Mouse (Mus musculus) E14TG2a.4 (cell line): Measurements from ENCODE around the gene Rala.

ENCODE experiments used
- H3K27me3 ChIP-seq: 2 replicates; pipeline ENCODE4 v1.6.1; 2014; ENCODE audit warnings: low read length, control low read depth; ENCODE audit not compliant: insufficient read depth
- H3K36me3 ChIP-seq: 2 replicates; pipeline ENCODE4 v1.6.1; 2014; ENCODE audit warnings: low read length, control low read depth; ENCODE audit not compliant: insufficient read depth
- H3K4me1 ChIP-seq: replicated peaks from 2 replicates; pipeline ENCODE4 v1.6.1; 2014; ENCODE audit warnings: low read depth, low read length, control low read depth
- H3K4me3 ChIP-seq: replicated peaks from 2 replicates; pipeline ENCODE4 v1.5.1; 2014; ENCODE audit warnings: mild to moderate bottlenecking, low read length
- H3K9me3 ChIP-seq: 2 replicates; pipeline ENCODE4 v1.6.1; 2014; ENCODE audit warnings: low read length, control low read depth
- CTCF ChIP-seq: conservative IDR thresholded peaks from 2 replicates; pipeline ENCODE4 v1.5.1; 2014; ENCODE audit warnings: low read length
- NANOG ChIP-seq: IDR thresholded peaks from 2 replicates; pipeline ENCODE4 v1.6.1; 2014; ENCODE audit warnings: borderline replicate concordance, low read length, mixed read lengths
- POU5F1 ChIP-seq: IDR thresholded peaks from 2 replicates; pipeline ENCODE4 v1.6.1; 2014; ENCODE audit warnings: low read length, borderline replicate concordance

Gene Rala

GRCm38 (mm10) chr13:17857046-17857445, 87.0 kb downstream of the Rala start:
- H3K4me1 ChIP-seq: peaks cover 61% of the 10 kb centered on the region
- no peaks in the 10 kb centered on the region for H3K36me3 ChIP-seq
- H3K27me3 ChIP-seq: 0 out of 2 replicates have a peak, but pooled peaks cover 2% of the 10 kb centered on the region
- no peak overlapping the region for H3K4me3 ChIP-seq
- no peaks in the 10 kb centered on the region for H3K9me3 ChIP-seq
- TF ChIP-seq POU5F1: no peak
- no peak for TF ChIP-seq CTCF
- TF ChIP-seq NANOG: no peak

- H3K4me3 ChIP-seq: peak overlapping the region; percentile 52
- no peaks in the 10 kb centered on the region for H3K9me3 ChIP-seq
- H3K4me1 ChIP-seq: peaks cover 60% of the 10 kb centered on the region
- 0 out of 2 replicates have a peak, but pooled peaks cover 2% of the 10 kb centered on the region for H3K27me3 ChIP-seq
- no peak for TF ChIP-seq POU5F1
- TF ChIP-seq CTCF: no peak
- peak; percentile 14; the same call in 1 of the 2 replicates for TF ChIP-seq NANOG
- no peaks in the 10 kb centered on the region for H3K36me3 ChIP-seq
Measured at GRCm38 (mm10) chr13:17855492-17856138, 88.4 kb downstream of the Rala start.

GRCm38 (mm10) chr13:17854755-17855154, 89.3 kb downstream of the Rala start:
- 0 out of 2 replicates have a peak, but pooled peaks cover 2% of the 10 kb centered on the region for H3K27me3 ChIP-seq
- no peak for TF ChIP-seq NANOG
- TF ChIP-seq POU5F1: no peak
- TF ChIP-seq CTCF: no peak
- no peaks in the 10 kb centered on the region for H3K9me3 ChIP-seq
- H3K4me3 ChIP-seq: no peak overlapping the region
- no peaks in the 10 kb centered on the region for H3K36me3 ChIP-seq
- H3K4me1 ChIP-seq: peaks cover 54% of the 10 kb centered on the region

- no peaks in the 10 kb centered on the region for H3K27me3 ChIP-seq
- peaks cover 41% of the 10 kb centered on the region for H3K4me1 ChIP-seq
- H3K36me3 ChIP-seq: no peaks in the 10 kb centered on the region
- H3K4me3 ChIP-seq: no peak overlapping the region
- TF ChIP-seq CTCF (no peak), NANOG (no peak), POU5F1 (no peak)
- H3K9me3 ChIP-seq: no peaks in the 10 kb centered on the region
Measured at GRCm38 (mm10) chr13:17843336-17843735, 100.7 kb downstream of the Rala start.

GRCm38 (mm10) chr13:17842756-17843155, 101.3 kb downstream of the Rala start:
- H3K9me3 ChIP-seq: no peaks in the 10 kb centered on the region
- no peaks in the 10 kb centered on the region for H3K27me3 ChIP-seq
- no peak overlapping the region for H3K4me3 ChIP-seq
- H3K36me3 ChIP-seq: no peaks in the 10 kb centered on the region
- H3K4me1 ChIP-seq: peaks cover 47% of the 10 kb centered on the region
- TF ChIP-seq NANOG: no peak
- no peak for TF ChIP-seq POU5F1
- no peak for TF ChIP-seq CTCF

- H3K4me3 ChIP-seq: no peak overlapping the region
- peaks cover 51% of the 10 kb centered on the region for H3K4me1 ChIP-seq
- H3K27me3 ChIP-seq: no peaks in the 10 kb centered on the region
- no peaks in the 10 kb centered on the region for H3K36me3 ChIP-seq
- no peaks in the 10 kb centered on the region for H3K9me3 ChIP-seq
- TF ChIP-seq CTCF (no peak), POU5F1 (no peak), NANOG (no peak)
Measured at GRCm38 (mm10) chr13:17839137-17839536, 104.9 kb downstream of the Rala start.

GRCm38 (mm10) chr13:17838484-17838851, 105.6 kb downstream of the Rala start:
- Histone ChIP-seq H3K4me3 (no peak overlapping the region), H3K9me3 (no peaks in the 10 kb centered on the region), H3K4me1 (peaks cover 45% of the 10 kb centered on the region), H3K36me3 (no peaks in the 10 kb centered on the region), H3K27me3 (no peaks in the 10 kb centered on the region)
- TF ChIP-seq NANOG (no peak), CTCF (peak; percentile 45)

- Histone ChIP-seq H3K4me1 (peaks cover 38% of the 10 kb centered on the region), H3K36me3 (no peaks in the 10 kb centered on the region), H3K4me3 (no peak overlapping the region), H3K27me3 (0 out of 2 replicates have a peak, but pooled peaks cover 2% of the 10 kb centered on the region), H3K9me3 (no peaks in the 10 kb centered on the region)
- TF ChIP-seq POU5F1: no peak
- no peak for TF ChIP-seq NANOG
- TF ChIP-seq CTCF: peak; percentile 87
Measured at GRCm38 (mm10) chr13:17837610-17838483, 106.2 kb downstream of the Rala start.
